Mouse (Mus musculus) telencephalon, adult 2 months (tissue): ENCODE data around the gene Cdhr2.
A peak's percentile ranks its signal among the peaks of the same experiment; 100 is the strongest.

ENCODE experiments used
- DNase-seq: peaks from one replicate; pipeline ENCODE4 v3.0.0-alpha.2; 2011; ENCODE audit warnings: low read depth, low spot score

Cdhr2 gene

DNA sequence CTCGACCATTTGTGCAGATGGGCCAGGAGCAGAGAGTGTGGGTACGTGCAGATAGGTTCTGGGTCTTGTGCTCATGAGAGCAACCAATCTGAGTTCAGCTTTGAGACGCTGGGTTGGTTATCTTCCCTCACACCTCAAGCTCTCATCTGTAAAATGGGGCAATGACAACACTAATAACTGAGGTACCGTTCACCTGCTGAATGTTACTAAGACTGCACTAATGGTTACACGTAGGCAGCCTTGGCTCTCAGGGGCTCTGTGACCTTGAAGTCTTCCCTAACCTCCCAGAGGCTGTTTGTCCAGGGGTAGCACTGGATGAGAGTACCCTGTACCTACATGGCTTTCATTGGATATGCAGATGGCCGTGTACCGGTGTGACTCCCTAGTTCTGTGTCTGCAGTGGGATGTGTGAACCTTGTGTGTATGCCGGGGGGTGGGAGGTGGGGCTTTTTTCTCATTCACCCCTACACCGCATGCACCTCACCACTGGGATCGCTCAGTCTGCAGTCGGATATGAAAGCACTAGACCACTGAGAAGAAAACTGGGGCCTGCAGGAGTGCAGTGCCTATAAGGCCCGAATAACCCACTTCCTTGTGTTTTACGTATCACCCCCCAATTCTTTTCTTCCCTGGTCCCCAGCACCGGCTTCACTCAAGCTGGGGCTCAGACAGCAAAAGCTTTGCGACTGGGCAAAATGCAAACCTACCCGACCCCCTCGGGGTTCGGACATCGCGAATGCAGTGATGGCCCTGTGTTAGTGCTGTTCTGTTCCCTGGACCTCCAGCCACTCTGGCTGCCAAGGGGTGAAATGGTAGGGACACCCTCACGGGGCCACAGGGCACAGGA lies 8.3 kb upstream of the Cdhr2 start:
- no peak for DNase-seq

DNA sequence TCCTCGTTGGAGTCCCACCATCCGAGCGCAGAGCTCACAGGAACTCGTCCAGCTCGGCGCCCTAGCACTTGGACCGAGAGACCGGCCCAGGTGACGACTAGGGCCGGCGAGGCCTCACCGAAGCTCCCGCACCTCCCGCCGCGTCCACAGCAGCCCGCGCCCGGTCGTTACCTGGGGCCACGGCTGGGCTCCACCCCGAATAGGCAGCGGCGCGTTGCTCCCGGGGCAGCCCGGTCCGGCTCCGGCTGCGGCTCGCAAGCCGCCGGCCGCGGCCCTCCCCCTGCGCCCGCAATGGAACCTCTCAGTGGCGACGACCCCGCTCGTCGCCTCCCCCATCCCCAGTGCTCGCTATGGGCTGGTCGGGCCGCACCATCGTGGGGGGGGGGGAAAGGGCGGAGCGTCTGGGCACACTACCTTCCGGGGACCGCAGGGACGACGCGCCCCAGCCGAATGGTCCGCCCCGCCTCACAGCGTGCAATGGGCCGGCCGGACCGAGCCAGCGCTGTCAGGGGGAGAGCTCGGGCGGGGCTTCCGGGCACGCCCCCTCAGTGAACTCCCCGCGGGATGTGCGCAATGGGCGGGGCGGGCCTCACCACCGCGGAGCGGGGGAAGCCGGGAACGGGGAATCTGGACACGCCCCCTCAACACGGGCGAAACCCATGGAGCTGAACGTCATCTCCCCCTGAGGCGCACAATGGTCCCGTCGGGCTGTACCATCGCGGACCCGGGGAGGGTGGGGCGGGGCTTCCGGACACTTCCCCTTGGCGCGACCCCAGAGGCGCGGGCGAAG lies 7.5 kb upstream of the Cdhr2 start, which contains the start of gene Rnf44:
TSS of gene Rnf44 (minus strand) at position 350 of the 790 bp plus-strand sequence.
- peak; percentile 99 for DNase-seq

GRCm38 (mm10) chr13:54694348-54695060 lies 6.8 kb upstream of the Cdhr2 start:
- no peak for DNase-seq

DNA sequence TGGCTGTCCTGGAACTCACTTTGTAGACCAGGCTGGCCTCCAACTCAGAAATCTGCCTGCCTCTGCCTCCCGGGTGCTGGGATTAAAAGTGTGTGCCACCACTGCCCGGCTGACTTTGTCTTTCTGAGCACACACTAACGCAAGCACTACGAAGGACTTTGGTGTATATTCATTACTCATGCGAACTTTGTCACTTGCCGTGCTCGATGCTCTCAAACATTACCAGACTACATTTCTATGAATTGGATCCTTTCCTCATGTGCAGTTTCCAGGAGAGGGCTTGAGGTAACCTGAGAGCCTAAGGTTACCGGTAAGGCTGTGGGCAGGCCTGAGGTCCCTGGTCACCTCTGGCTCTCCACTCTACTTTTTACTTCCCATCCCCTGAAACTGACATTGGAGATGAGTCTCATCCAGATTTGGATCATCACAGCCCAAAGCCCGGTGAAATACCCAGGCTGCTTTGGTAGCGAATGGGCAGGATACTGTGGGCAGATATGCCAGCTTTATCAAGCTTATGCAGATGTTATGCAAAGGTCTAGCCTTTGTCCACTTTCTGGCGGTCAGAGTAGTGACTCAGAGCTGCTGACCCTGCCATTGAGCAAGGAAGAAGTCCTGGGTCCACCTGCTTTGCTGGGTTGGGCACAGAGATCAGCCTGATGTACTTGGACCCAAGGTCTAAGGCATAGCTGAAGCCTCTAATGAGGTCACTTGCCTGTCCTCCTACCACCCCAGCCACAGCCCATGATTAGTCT lies 5.6 kb upstream of the Cdhr2 start:
- DNase-seq: no peak

DNA sequence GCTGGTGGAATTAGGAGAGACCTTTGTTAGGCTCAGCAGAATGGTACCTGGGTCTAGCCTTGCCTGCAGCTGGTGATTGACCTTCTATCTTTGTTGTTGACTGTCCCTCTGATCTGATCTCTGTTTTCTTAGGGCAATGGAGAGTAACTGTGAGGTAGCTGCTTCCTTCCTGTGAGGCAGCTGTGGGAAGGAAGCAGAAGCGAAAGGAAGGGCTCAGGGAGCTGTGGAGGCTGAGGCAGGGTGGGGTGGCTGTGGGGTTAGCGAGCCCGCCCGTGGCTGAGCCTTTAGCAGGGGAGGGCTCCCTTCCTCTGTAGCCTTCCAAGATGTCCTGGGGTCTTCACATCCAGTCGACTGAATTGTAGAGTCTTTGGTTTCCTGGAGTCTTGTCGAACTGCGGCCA lies 1.2 kb downstream of the Cdhr2 start:
- no peak for DNase-seq

DNA sequence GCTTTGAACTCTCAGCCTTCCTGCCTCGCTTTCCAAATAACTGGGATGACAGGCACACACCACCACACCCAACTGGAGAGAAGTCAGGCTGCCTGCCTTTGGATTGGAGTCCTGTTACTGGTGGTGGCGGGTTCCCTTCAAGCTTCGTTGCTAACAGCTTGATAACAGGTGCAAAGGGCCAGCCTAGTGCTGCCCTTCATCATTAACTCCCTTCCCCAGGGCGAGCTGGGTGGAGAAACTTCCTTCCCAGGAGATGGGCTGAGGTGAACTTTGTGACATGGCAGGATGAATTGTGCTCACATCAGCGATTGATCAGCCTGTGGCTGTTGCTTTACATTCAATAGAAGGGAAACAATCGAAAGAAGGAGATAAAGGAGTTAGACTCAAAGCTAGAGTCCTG lies 3.6 kb downstream of the Cdhr2 start:
- no peak for DNase-seq

GRCm38 (mm10) chr13:54710866-54711265 lies 9.6 kb downstream of the Cdhr2 start:
- no peak for DNase-seq

GRCm38 (mm10) chr13:54714393-54714792 lies 13.1 kb downstream of the Cdhr2 start:
- DNase-seq: no peak

DNA sequence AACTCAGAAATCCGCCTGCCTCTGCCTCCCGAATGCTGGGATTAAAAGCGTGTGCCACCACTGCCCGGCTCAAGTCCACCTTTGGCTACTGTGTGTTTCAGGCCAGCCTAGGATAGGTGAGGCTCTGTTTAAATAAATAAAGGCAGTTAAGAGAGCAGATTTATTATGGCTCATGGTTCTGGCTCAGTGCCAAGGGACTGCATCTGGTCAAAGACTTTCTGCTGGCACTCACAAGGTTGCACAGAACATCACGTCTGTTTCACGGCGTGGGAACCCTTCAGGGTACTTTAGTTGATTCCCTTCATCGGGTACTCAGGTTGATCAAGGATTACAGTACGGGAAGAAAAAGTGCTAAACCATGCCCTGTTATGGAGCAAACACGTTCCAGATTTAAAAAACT lies 13.7 kb downstream of the Cdhr2 start:
- DNase-seq: no peak

GRCm38 (mm10) chr13:54716916-54717315 lies 15.7 kb downstream of the Cdhr2 start:
- DNase-seq: no peak

DNA sequence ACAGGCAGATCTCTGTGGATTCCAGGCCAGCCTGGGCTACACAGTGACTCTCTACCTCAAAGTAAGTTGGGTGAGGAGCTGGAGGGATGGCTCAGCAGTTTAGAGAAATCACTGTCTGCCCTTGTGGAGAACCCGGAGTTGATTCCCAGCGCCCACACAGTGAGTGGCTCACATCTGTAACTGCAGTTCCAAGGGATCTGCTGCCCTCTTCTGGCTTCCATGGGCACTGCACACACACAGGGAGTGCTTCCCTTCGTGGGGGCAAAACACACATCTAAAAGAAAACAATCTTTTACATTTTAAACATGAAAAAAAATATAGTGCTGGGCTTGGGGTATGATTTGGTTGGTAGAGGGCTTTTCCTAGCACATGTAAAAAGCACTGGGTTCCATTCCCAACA lies 21.9 kb downstream of the Cdhr2 start:
- DNase-seq: no peak

DNA sequence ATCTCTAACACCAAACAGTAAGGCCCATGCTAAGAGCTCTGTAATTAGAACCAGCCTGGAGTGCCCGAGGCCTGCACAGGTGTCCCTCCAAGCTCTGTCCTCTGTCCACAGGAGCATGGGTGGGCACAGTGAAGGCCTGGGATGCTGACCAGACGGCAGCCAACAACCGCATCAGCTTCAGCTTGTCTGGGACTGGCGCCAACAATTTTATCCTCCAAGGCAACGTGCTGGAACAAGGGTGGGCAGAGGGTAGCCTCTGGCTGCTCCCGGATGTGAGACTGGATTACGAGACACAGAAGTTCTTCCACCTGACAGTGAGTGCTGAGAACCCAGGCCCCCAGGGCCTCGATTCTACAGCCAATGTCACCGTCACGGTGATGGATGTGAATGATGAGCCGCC lies 24.9 kb downstream of the Cdhr2 start:
- no peak for DNase-seq

DNA sequence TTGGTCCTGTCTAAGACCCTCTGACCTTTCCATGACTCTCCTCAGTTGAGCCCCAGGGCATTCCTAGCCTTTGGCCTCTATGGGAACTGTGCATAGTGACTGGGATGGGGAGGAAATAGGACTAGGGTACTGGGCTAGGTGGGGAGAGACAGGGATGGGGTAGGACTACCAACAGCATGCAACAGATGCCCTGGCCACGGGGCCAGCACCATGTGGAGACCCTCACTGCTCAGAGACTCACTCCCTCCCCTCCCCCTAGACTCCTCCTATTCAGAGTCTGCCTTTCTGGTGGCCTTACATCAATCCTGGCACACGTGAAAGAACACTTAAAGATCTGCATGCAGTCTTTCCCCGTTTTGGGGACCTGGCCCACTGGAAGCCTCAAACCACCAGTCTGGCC lies 35.7 kb downstream of the Cdhr2 start:
- no peak for DNase-seq

DNA sequence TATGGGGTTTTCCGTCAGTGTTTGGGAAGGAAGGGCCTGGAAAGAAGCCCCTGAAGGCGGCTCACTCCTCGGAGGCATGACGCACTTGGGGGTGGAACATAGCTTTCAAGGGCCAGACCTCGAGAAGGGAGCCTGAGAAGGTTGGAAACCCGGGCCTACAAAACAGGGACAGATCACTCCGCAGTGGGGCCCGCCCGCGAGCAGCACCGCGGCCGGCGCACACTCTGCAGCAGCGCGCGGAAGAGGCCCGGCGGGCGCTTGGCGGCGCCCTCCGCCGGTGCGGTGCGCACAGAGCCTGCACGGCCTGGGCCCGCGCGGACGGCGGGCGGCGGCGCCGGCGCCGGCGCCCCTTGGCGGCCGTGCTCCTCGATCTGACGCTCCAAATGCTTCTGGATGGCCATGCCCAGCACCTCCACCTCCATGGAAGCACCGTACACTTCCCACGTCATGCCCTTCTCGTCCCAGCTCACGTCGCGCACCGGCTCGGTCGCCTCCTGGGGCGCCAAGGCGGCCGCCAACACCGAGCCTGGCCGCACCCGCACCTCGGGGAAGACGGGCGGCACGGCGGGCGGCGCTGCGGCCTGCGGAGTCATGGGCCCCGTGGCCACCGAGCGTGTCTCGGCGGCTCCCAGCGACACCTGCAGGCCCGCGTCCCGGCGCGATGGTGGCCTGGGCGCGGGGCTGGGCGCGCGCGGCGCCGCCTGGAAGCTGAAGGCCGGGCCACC lies 36.4 kb downstream of the Cdhr2 start:
- no peak for DNase-seq

- DNase-seq: no peak
Measured at GRCm38 (mm10) chr13:54738213-54738601, 36.9 kb downstream of the Cdhr2 start.

DNA sequence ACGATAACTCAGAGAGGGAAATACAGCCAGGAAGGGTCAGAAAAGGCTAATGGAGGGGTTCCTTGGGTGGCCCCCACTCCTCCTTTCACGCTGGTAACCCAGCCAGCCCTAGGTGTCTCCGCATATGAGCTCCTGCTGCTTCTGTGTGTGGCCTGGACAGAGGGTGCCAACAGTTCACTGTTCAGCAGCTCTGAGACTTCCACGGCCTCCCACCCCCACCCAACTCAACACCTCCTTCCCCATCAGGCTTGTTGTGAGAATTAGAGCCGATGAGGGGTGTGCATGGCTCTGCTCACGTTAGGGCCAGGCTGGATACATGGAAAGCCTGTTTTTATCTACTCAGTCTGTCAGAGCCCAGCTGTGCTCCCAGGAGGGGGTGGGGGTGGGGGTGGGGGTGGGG lies 44.8 kb downstream of the Cdhr2 start:
- no peak for DNase-seq

DNA sequence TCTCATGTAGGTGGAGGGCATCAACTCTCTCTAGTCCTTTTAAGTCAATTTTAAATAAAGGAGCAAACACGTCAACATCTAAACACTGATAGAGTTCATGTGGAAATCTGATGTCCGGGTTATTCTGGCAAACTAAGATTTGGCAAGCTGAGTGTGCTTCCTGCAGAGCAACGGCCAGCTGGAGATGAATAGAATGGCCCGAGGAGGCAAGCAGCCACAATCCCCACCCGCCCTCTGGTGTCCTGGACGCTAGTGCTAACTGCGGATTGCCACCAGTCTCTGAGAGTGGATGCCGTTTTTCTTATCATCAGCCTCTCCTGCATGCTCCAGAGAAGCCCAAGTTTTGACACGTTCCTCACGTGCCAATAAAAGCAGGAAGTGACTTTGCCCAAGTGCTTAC lies 45.6 kb downstream of the Cdhr2 start:
- DNase-seq: no peak

DNA sequence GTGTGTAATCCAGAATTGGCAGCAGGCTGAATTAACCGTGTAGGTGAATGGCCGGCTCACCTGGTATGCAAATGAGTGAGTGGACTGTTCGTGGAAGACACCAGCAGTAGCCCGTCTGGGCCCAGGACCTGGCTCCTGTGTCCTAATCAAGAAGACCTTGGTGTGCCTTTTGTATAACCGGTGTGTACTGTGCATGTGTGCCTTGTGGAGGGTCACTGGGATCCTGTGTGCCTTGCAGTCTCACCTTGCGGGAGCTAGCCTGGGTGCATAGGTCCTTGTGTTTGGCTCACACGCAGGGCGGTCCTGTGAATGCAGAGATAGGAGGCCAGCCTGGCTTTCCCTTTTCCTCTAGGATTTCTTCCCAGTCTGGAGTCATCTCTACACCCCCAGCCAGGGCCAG lies 46.9 kb downstream of the Cdhr2 start:
- no peak for DNase-seq

DNA sequence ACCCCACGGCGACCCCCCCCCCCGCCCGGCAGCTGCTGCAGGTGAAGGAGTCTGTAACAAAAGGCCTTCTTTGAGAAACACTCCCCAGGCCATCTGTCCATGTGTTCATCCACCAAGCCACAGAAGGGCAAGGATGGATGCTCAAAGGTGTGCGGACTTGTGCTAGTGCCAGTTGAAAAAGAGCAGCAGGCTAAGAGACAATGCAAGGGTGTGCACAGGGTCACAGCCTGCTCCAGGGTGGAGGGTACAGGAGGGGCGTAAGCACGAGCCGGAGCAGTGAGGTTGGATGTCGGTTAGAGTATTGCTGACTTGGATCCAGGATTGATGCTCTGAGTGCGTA lies 47.4 kb downstream of the Cdhr2 start:
- DNase-seq: no peak

GRCm38 (mm10) chr13:54749061-54749863 lies 48.0 kb downstream of the Cdhr2 start:
- no peak for DNase-seq
